Mouse (Mus musculus) CD8-positive naive resting alpha-beta T cell, adult 2 months (primary cell): ENCODE measurements around the gene Elp4.

Experiments used
- DNase-seq, 2 experiments: peaks; one replicate each; pipeline ENCODE4 v3.0.0; 2022; ENCODE audit warnings: low read depth in 2 of 2, low spot score in 2 of 2

Gene Elp4

GRCm38 (mm10) chr2:105671798-105672595 lies 232.4 kb downstream of the Elp4 start:
- DNase-seq, result no peak

GRCm38 (mm10) chr2:105671116-105671797 lies 233.1 kb downstream of the Elp4 start:
- no peak for DNase-seq

- DNase-seq, result no peak
Measured at GRCm38 (mm10) chr2:105670731-105671095, 233.7 kb downstream of the Elp4 start.

- no peak for DNase-seq
Measured at GRCm38 (mm10) chr2:105669881-105670730, 234.3 kb downstream of the Elp4 start.

GRCm38 (mm10) chr2:105669371-105669861 lies 234.9 kb downstream of the Elp4 start:
- no peak for DNase-seq

GRCm38 (mm10) chr2:105668271-105669270 lies 235.8 kb downstream of the Elp4 start, which contains the start of gene Pax6:
Pax6 (plus strand) TSS chr2:105668900.
- no peak for DNase-seq

GRCm38 (mm10) chr2:105667626-105667950 lies 236.8 kb downstream of the Elp4 start:
- DNase-seq, result no peak

- no peak for DNase-seq
Measured at GRCm38 (mm10) chr2:105666763-105667625, 237.4 kb downstream of the Elp4 start.

- no peak for DNase-seq
Measured at GRCm38 (mm10) chr2:105666331-105666730, 238.0 kb downstream of the Elp4 start.

GRCm38 (mm10) chr2:105665491-105666250 lies 238.7 kb downstream of the Elp4 start:
- no peak for DNase-seq

GRCm38 (mm10) chr2:105664996-105665395 lies 239.4 kb downstream of the Elp4 start:
- DNase-seq, result no peak

- no peak for DNase-seq
Measured at GRCm38 (mm10) chr2:105663101-105663511, 241.3 kb downstream of the Elp4 start.

- no peak for DNase-seq
Measured at GRCm38 (mm10) chr2:105662606-105663005, 241.8 kb downstream of the Elp4 start.

GRCm38 (mm10) chr2:105662121-105662520 lies 242.2 kb downstream of the Elp4 start:
- DNase-seq, result no peak

- DNase-seq, result no peak
Measured at GRCm38 (mm10) chr2:105661623-105662066, 242.7 kb downstream of the Elp4 start.

- DNase-seq, result no peak
Measured at GRCm38 (mm10) chr2:105660874-105661622, 243.3 kb downstream of the Elp4 start.

GRCm38 (mm10) chr2:105659926-105660873 lies 244.2 kb downstream of the Elp4 start:
- DNase-seq, result no peak
